Mouse (Mus musculus): ENCODE results near the gene Nectin4. TPM values are rescaled to one million over a fixed set of nuclear protein-coding genes. Genes with fewer than 3 reads are reported as not detected.
A peak's percentile ranks its signal among the peaks of the same experiment; 100 is the strongest.

Gene Nectin4
- polyA plus RNA-seq, 1 experiment: 0.06 TPM

- Histone ChIP-seq H3K4me3 (ENCODE audit: insufficient read depth, poor library complexity, severe bottlenecking) (no peak overlapping the region), H3K79me2 (ENCODE audit: control insufficient read depth, insufficient read depth) (peaks cover 99% of the 10 kb centered on the region), H3K27me3 (ENCODE audit: control insufficient read depth, insufficient read depth, insufficient read length) (no peaks in the 10 kb centered on the region), H3ac (ENCODE audit: control insufficient read depth, insufficient read length, low read depth) (no peak overlapping the region), H3K79me3 (ENCODE audit: low read depth) (peaks cover 80% of the 10 kb centered on the region), H3K36me3 (ENCODE audit: control insufficient read depth, insufficient read depth) (no peaks in the 10 kb centered on the region)
- TF ChIP-seq CTCF (IDR thresholded peaks at IDR 0.05; ENCODE audit: control insufficient read depth, insufficient read depth, insufficient read length) (no peak), MAX (IDR thresholded peaks at IDR 0.05) (no peak), CEBPB (IDR thresholded peaks at IDR 0.05; ENCODE audit: low read depth) (no peak), FOSL1 (IDR thresholded peaks at IDR 0.05; ENCODE audit: insufficient read depth, low read length, poor library complexity, severe bottlenecking) (no peak), MYOG (IDR thresholded peaks at IDR 0.05; ENCODE audit: control insufficient read depth, extremely low read depth, insufficient read length) (no peak), USF1 (IDR thresholded peaks at IDR 0.05; ENCODE audit: low read depth) (no peak), MYOD1 (IDR thresholded peaks at IDR 0.05; ENCODE audit: control insufficient read depth, insufficient read length, low read depth) (no peak)
Measured at GRCm38 (mm10) chr1:171349210-171349609, 20.7 kb upstream of the Nectin4 start.

GRCm38 (mm10) chr1:171355812-171356340, 14.0 kb upstream of the Nectin4 start:
- Histone ChIP-seq H3K4me3 (ENCODE audit: insufficient read depth, poor library complexity, severe bottlenecking) (no peak overlapping the region), H3K79me3 (ENCODE audit: low read depth) (peaks cover 39% of the 10 kb centered on the region), H3K36me3 (ENCODE audit: control insufficient read depth, insufficient read depth) (peaks cover 30% of the 10 kb centered on the region), H3K27me3 (ENCODE audit: control insufficient read depth, insufficient read depth, insufficient read length) (no peaks in the 10 kb centered on the region), H3ac (ENCODE audit: control insufficient read depth, insufficient read length, low read depth) (no peak overlapping the region), H3K79me2 (ENCODE audit: control insufficient read depth, insufficient read depth) (peaks cover 58% of the 10 kb centered on the region)
- no peak for TF ChIP-seq CEBPB (IDR thresholded peaks at IDR 0.05; ENCODE audit: low read depth)
- no peak for TF ChIP-seq USF1 (IDR thresholded peaks at IDR 0.05; ENCODE audit: low read depth)
- TF ChIP-seq MAX (IDR thresholded peaks at IDR 0.05): no peak
- TF ChIP-seq MYOD1 (IDR thresholded peaks at IDR 0.05; ENCODE audit: control insufficient read depth, insufficient read length, low read depth): no peak
- peak; percentile 25 for TF ChIP-seq CTCF (IDR thresholded peaks at IDR 0.05; ENCODE audit: control insufficient read depth, insufficient read depth, insufficient read length)
- no peak for TF ChIP-seq FOSL1 (IDR thresholded peaks at IDR 0.05; ENCODE audit: insufficient read depth, low read length, poor library complexity, severe bottlenecking)
- no peak for TF ChIP-seq MYOG (IDR thresholded peaks at IDR 0.05; ENCODE audit: control insufficient read depth, extremely low read depth, insufficient read length)

- Histone ChIP-seq H3K79me2 (ENCODE audit: control insufficient read depth, insufficient read depth) (peaks cover 48% of the 10 kb centered on the region), H3ac (ENCODE audit: control insufficient read depth, insufficient read length, low read depth) (no peak overlapping the region), H3K79me3 (ENCODE audit: low read depth) (peaks cover 30% of the 10 kb centered on the region), H3K4me3 (ENCODE audit: insufficient read depth, poor library complexity, severe bottlenecking) (no peak overlapping the region), H3K36me3 (ENCODE audit: control insufficient read depth, insufficient read depth) (peaks cover 30% of the 10 kb centered on the region), H3K27me3 (ENCODE audit: control insufficient read depth, insufficient read depth, insufficient read length) (no peaks in the 10 kb centered on the region)
- TF ChIP-seq MYOD1 (IDR thresholded peaks at IDR 0.05; ENCODE audit: control insufficient read depth, insufficient read length, low read depth) (no peak), FOSL1 (IDR thresholded peaks at IDR 0.05; ENCODE audit: insufficient read depth, low read length, poor library complexity, severe bottlenecking) (no peak), MYOG (IDR thresholded peaks at IDR 0.05; ENCODE audit: control insufficient read depth, extremely low read depth, insufficient read length) (no peak), CTCF (IDR thresholded peaks at IDR 0.05; ENCODE audit: control insufficient read depth, insufficient read depth, insufficient read length) (no peak), CEBPB (IDR thresholded peaks at IDR 0.05; ENCODE audit: low read depth) (no peak), MAX (IDR thresholded peaks at IDR 0.05) (no peak), USF1 (IDR thresholded peaks at IDR 0.05; ENCODE audit: low read depth) (no peak)
Measured at GRCm38 (mm10) chr1:171356814-171357213, 13.1 kb upstream of the Nectin4 start.

GRCm38 (mm10) chr1:171358421-171358820, 11.5 kb upstream of the Nectin4 start:
- Histone ChIP-seq H3K27me3 (ENCODE audit: control insufficient read depth, insufficient read depth, insufficient read length) (no peaks in the 10 kb centered on the region), H3K79me3 (ENCODE audit: low read depth) (peaks cover 14% of the 10 kb centered on the region), H3K4me3 (ENCODE audit: insufficient read depth, poor library complexity, severe bottlenecking) (no peak overlapping the region), H3ac (ENCODE audit: control insufficient read depth, insufficient read length, low read depth) (no peak overlapping the region), H3K79me2 (ENCODE audit: control insufficient read depth, insufficient read depth) (peaks cover 32% of the 10 kb centered on the region), H3K36me3 (ENCODE audit: control insufficient read depth, insufficient read depth) (peaks cover 30% of the 10 kb centered on the region)
- TF ChIP-seq MYOG (IDR thresholded peaks at IDR 0.05; ENCODE audit: control insufficient read depth, extremely low read depth, insufficient read length) (no peak), CTCF (IDR thresholded peaks at IDR 0.05; ENCODE audit: control insufficient read depth, insufficient read depth, insufficient read length) (no peak), MYOD1 (IDR thresholded peaks at IDR 0.05; ENCODE audit: control insufficient read depth, insufficient read length, low read depth) (no peak), CEBPB (IDR thresholded peaks at IDR 0.05; ENCODE audit: low read depth) (no peak), MAX (IDR thresholded peaks at IDR 0.05) (no peak), USF1 (IDR thresholded peaks at IDR 0.05; ENCODE audit: low read depth) (no peak), FOSL1 (IDR thresholded peaks at IDR 0.05; ENCODE audit: insufficient read depth, low read length, poor library complexity, severe bottlenecking) (no peak)

GRCm38 (mm10) chr1:171360253-171360652, 9.6 kb upstream of the Nectin4 start:
- Histone ChIP-seq H3K79me3 (ENCODE audit: low read depth) (peaks cover 2% of the 10 kb centered on the region), H3K36me3 (ENCODE audit: control insufficient read depth, insufficient read depth) (peaks cover 30% of the 10 kb centered on the region), H3ac (ENCODE audit: control insufficient read depth, insufficient read length, low read depth) (no peak overlapping the region), H3K4me3 (ENCODE audit: insufficient read depth, poor library complexity, severe bottlenecking) (no peak overlapping the region), H3K79me2 (ENCODE audit: control insufficient read depth, insufficient read depth) (peaks cover 15% of the 10 kb centered on the region), H3K27me3 (ENCODE audit: control insufficient read depth, insufficient read depth, insufficient read length) (no peaks in the 10 kb centered on the region)
- no peak for TF ChIP-seq FOSL1 (IDR thresholded peaks at IDR 0.05; ENCODE audit: insufficient read depth, low read length, poor library complexity, severe bottlenecking)
- no peak for TF ChIP-seq MYOG (IDR thresholded peaks at IDR 0.05; ENCODE audit: control insufficient read depth, extremely low read depth, insufficient read length)
- no peak for TF ChIP-seq MAX (IDR thresholded peaks at IDR 0.05)
- TF ChIP-seq CTCF (IDR thresholded peaks at IDR 0.05; ENCODE audit: control insufficient read depth, insufficient read depth, insufficient read length): no peak
- no peak for TF ChIP-seq MYOD1 (IDR thresholded peaks at IDR 0.05; ENCODE audit: control insufficient read depth, insufficient read length, low read depth)
- TF ChIP-seq CEBPB (IDR thresholded peaks at IDR 0.05; ENCODE audit: low read depth): no peak
- TF ChIP-seq USF1 (IDR thresholded peaks at IDR 0.05; ENCODE audit: low read depth): no peak

All from C2C12 (cell line).